In genomic region chr5:81077990-81078389, GRCm38 (mm10) we compare ENCODE assay signal across 27 mouse cellular contexts. TPM values are rescaled to one million over a fixed set of nuclear protein-coding genes. Genes with fewer than 3 reads are reported as not detected.
DNase-seq lines count a peak whose midpoint lies in the region; ATAC-seq and TF ChIP-seq lines count a peak whose summit lies in the region.
"Had no signal": no experiment of that assay in that cellular context is flagged by ENCODE, and none has a peak within 500 bp of the region (broad histone marks: within the 10 kb centered on the region; RNA-seq: fewer than 3 reads in every experiment).

No protein-coding gene starts in this region.

- DNase-seq in CH12.LX (ENCODE audit: extremely low read depth) = peak; percentile 27
- DNase-seq in layer of hippocampus, postnatal 25 days (ENCODE audit: extremely low spot score in 1 of 2, low spot score in 1 of 2) = no peak
- no peak for DNase-seq in thymus, postnatal 10 days (ENCODE audit: low spot score in 2 of 2)
- DNase-seq in right cerebral cortex, postnatal 14 days = no peak
- DNase-seq: adrenal gland, postnatal 10 days; adrenal gland, postnatal 36 days; B cell, adult 2 months; cerebellum, adult 18-20 months; cerebellum, adult 9-10 months; cerebellum, postnatal 14 days; gastrocnemius, postnatal 36 days; heart, adult 11 months; heart, postnatal 10 days; heart, postnatal 36 days had no signal

- in situ Hi-C loops in CH12.LX (cut with MboI; ENCODE audit: low pct_ligation_motif_present, low pct_unique_long_range_greater_than_20kb, low sequenced_read_pairs) = no loop called here

- H3K36me3 ChIP-seq in CH12.LX (replicated peaks in 1 of 2; ENCODE audit: control insufficient read depth in 1 of 2, insufficient read depth in 1 of 2, low read length in 1 of 2) = no peaks in the 10 kb centered on the region
- H3K36me3 ChIP-seq in hindbrain, embryonic 12.5 days = no peaks in the 10 kb centered on the region
- H3K36me3 ChIP-seq: embryonic facial prominence, embryonic 12.5 days; embryonic facial prominence, embryonic 15.5 days; heart, embryonic 15.5 days; hindbrain, embryonic 13.5 days; intestine, embryonic 15.5 days had no signal

- TF ChIP-seq EP300 in CH12.LX (IDR thresholded peaks at IDR 0.05; ENCODE audit: low read length) = no peak

- dilution Hi-C loops in CH12.LX (cut with MboI; ENCODE audit: extremely low pct_ligation_motif_present, extremely low pct_unique_long_range_greater_than_20kb, low sequenced_read_pairs) = no loop called here

- WGBS in hindbrain, embryonic 12.5 days = 82% methylated on average over 1 of the region's 1 CpGs

- TF ChIP-seq CTCF in CH12.LX (conservative IDR thresholded peaks at IDR 0.05 in 1 of 2, IDR thresholded peaks at IDR 0.05 in 1 of 2; ENCODE audit: low read depth in 2 of 2, low read length in 2 of 2) = no peak

- H3K4me1 ChIP-seq in CH12.LX (ENCODE audit: control insufficient read depth in 1 of 2, insufficient read depth in 2 of 2) = peaks cover 2 to 36% of the 10 kb centered on the region in 2 experiments; a peak in 3 of 4 replicates
- peaks cover 4% of the 10 kb centered on the region; the same call in 1 of the 2 replicates for H3K4me1 ChIP-seq in hindbrain, embryonic 12.5 days
- H3K4me1 ChIP-seq: embryonic facial prominence, embryonic 12.5 days; embryonic facial prominence, embryonic 15.5 days; heart, embryonic 15.5 days; intestine, embryonic 15.5 days had no signal

- no peak overlapping the region for H3K4me3 ChIP-seq in CH12.LX (replicated peaks in 1 of 3; ENCODE audit: low read depth in 2 of 3, low read length in 2 of 3, poor library complexity in 1 of 3)
- no peak overlapping the region for H3K4me3 ChIP-seq in hindbrain, embryonic 12.5 days
- H3K4me3 ChIP-seq: embryonic facial prominence, embryonic 12.5 days; embryonic facial prominence, embryonic 15.5 days; heart, embryonic 15.5 days; hindbrain, embryonic 13.5 days; intestine, embryonic 15.5 days had no signal

- H3K4me2 ChIP-seq in CH12.LX (ENCODE audit: insufficient read depth, low read depth, poor library complexity, severe bottlenecking) = no peak overlapping the region
- H3K4me2 ChIP-seq in hindbrain, embryonic 12.5 days (replicated peaks) = no peak overlapping the region
- H3K4me2 ChIP-seq: embryonic facial prominence, embryonic 12.5 days; embryonic facial prominence, embryonic 15.5 days; heart, embryonic 11.5 days; heart, embryonic 15.5 days; hindbrain, embryonic 13.5 days; intestine, embryonic 15.5 days had no signal

- peak; percentile 77 for ATAC-seq in common myeloid progenitor, adult 5-6 weeks (replicated peaks; ENCODE audit: low read depth, poor library complexity, severe bottlenecking)
- peak; percentile 95 for ATAC-seq in megakaryocyte, adult 5-6 weeks (ENCODE audit: poor library complexity, severe bottlenecking)
- peak; percentile 97; the same call in 1 of the 2 replicates for ATAC-seq in neutrophil, adult 5-6 weeks (ENCODE audit: extremely low read depth, insufficient number of reproducible peaks, low FRiP score, poor library complexity, severe bottlenecking)
- ATAC-seq in hindbrain, embryonic 12.5 days (ENCODE audit: low FRiP score) = no peak
- ATAC-seq: forebrain, embryonic 14.5 days; hindbrain, embryonic 16.5 days; intestine, embryonic 15.5 days; Patski had no signal

- no peak overlapping the region for H3K9ac ChIP-seq in CH12.LX (ENCODE audit: insufficient read depth, low read depth)
- no peak overlapping the region for H3K9ac ChIP-seq in hindbrain, embryonic 12.5 days
- H3K9ac ChIP-seq: embryonic facial prominence, embryonic 12.5 days; embryonic facial prominence, embryonic 15.5 days; heart, embryonic 15.5 days; hindbrain, embryonic 13.5 days; intestine, embryonic 15.5 days had no signal

- H3K79me2 ChIP-seq in CH12.LX (replicated peaks; ENCODE audit: control insufficient read depth, extremely low read depth, insufficient read depth, poor library complexity, severe bottlenecking) = no peaks in the 10 kb centered on the region

- no peaks in the 10 kb centered on the region for H3K9me3 ChIP-seq in CH12.LX (replicated peaks; ENCODE audit: low read length)
- H3K9me3 ChIP-seq in hindbrain, embryonic 12.5 days (replicated peaks) = no peaks in the 10 kb centered on the region
- H3K9me3 ChIP-seq: embryonic facial prominence, embryonic 12.5 days; embryonic facial prominence, embryonic 15.5 days; heart, embryonic 15.5 days; hindbrain, embryonic 13.5 days; intestine, embryonic 15.5 days had no signal

- no peak for TF ChIP-seq POLR2A in CH12.LX (IDR thresholded peaks at IDR 0.05; ENCODE audit: low read depth, low read length)

- H3K27ac ChIP-seq in CH12.LX (ENCODE audit: insufficient read depth, low read depth) = no peak overlapping the region
- no peak overlapping the region for H3K27ac ChIP-seq in hindbrain, embryonic 12.5 days
- H3K27ac ChIP-seq: embryonic facial prominence, embryonic 12.5 days; embryonic facial prominence, embryonic 15.5 days; heart, embryonic 15.5 days; hindbrain, embryonic 13.5 days; intestine, embryonic 15.5 days had no signal

- no peak for TF ChIP-seq RAD21 in CH12.LX (IDR thresholded peaks at IDR 0.05; ENCODE audit: low read depth, low read length)

- H3K27me3 ChIP-seq in CH12.LX (replicated peaks) = no peaks in the 10 kb centered on the region
- H3K27me3 ChIP-seq in hindbrain, embryonic 12.5 days = no peaks in the 10 kb centered on the region
- H3K27me3 ChIP-seq: embryonic facial prominence, embryonic 12.5 days; embryonic facial prominence, embryonic 15.5 days; heart, embryonic 15.5 days; hindbrain, embryonic 13.5 days; intestine, embryonic 15.5 days had no signal

TF ChIP-seq in CH12.LX, 34 proteins besides CTCF, POLR2A, EP300 and RAD21:
- TF ChIP-seq HCFC1 (IDR thresholded peaks at IDR 0.05; ENCODE audit: low read depth, low read length) (no peak), PAX5 (IDR thresholded peaks at IDR 0.05; ENCODE audit: low read length) (no peak), MAZ (IDR thresholded peaks at IDR 0.05; ENCODE audit: low read depth, low read length) (no peak), SMC3 (IDR thresholded peaks at IDR 0.05; ENCODE audit: low read depth, low read length) (no peak), USF1 (IDR thresholded peaks at IDR 0.05; ENCODE audit: low read depth, low read length) (no peak), BHLHE40 (IDR thresholded peaks at IDR 0.05; ENCODE audit: low read depth, low read length) (no peak), JUN (IDR thresholded peaks at IDR 0.05; ENCODE audit: insufficient read depth, low read depth, low read length) (no peak), ZNF384 (IDR thresholded peaks at IDR 0.05; ENCODE audit: low read depth, low read length) (no peak), GABPA (IDR thresholded peaks at IDR 0.05; ENCODE audit: insufficient replicate concordance, low read depth, low read length) (no peak), POLR2AphosphoS2 (IDR thresholded peaks at IDR 0.05; ENCODE audit: low read depth, low read length) (no peak), JUND (conservative IDR thresholded peaks at IDR 0.05; ENCODE audit: low read depth, low read length) (no peak), ZC3H11A (IDR thresholded peaks at IDR 0.05; ENCODE audit: low read depth, low read length) (no peak), ZMIZ1 (IDR thresholded peaks at IDR 0.05; ENCODE audit: low read depth, low read length) (no peak), RCOR1 (conservative IDR thresholded peaks at IDR 0.05; ENCODE audit: low read depth, low read length) (no peak), ZKSCAN1 (IDR thresholded peaks at IDR 0.05; ENCODE audit: borderline replicate concordance, low read depth, low read length) (no peak), SIN3A (IDR thresholded peaks at IDR 0.05; ENCODE audit: low read length) (no peak), KAT2A (IDR thresholded peaks at IDR 0.05; ENCODE audit: insufficient replicate concordance, low read length) (no peak), MAX (IDR thresholded peaks at IDR 0.05; ENCODE audit: low read length) (no peak), CHD2 (IDR thresholded peaks at IDR 0.05; ENCODE audit: low read length) (no peak), NRF1 (IDR thresholded peaks at IDR 0.05; ENCODE audit: low read depth, low read length) (no peak)

RNA-seq across cellular contexts. Expression of gene Adgrl3, which starts 58.1 kb away (rescaled TPM):
- total RNA-seq in CH12.LX (2012; rRNA removed) (0.13 TPM in 2 replicates), CH12.LX (2014; rRNA removed) (not detected in 2 replicates)
- polyA plus RNA-seq in CH12.LX (2012; ENCODE audit: insufficient read length, low read depth) = not detected in 2 replicates
- not detected in 2 replicates for total RNA-seq in common myeloid progenitor, adult 5-6 weeks (2017)
- 0.09 TPM in 1 of 2 replicates, not detected in the other for total RNA-seq in megakaryocyte, adult 5-6 weeks (2015)
- total RNA-seq in megakaryocyte, adult 5-6 weeks (2017) = 0.04 and 0.15 TPM in 2 replicates
- total RNA-seq in neutrophil, adult 5-6 weeks (2017) = 0.37 and 1.4 TPM in 2 replicates
- total RNA-seq in layer of hippocampus, postnatal 25 days (2021) = 100 to 1,000 TPM; 156 to 185 TPM
- polyA plus RNA-seq in hindbrain, embryonic 12.5 days (2016; fragmentation: Nextera tagmentation; extraction: Ambion mirVana) = 49.4 and 54.9 TPM in 2 replicates

Comparison
In these comparisons a context has a peak if more than half of its experiments do, and no peak if none do; other contexts are left out.
1. RNA of gene Adgrl3, which starts 58.1 kb away (total RNA-seq): 156 to 185 TPM in layer of hippocampus, postnatal 25 days; 0.37 to 1.4 TPM in neutrophil, adult 5-6 weeks, 0.04 to 0.15 TPM in megakaryocyte, adult 5-6 weeks, 0.13 TPM in CH12.LX and not detected in common myeloid progenitor, adult 5-6 weeks; every median in the first group is over 10 times any median in the second.